Mouse (Mus musculus): ENCODE results near the gene Faah.

DNA sequence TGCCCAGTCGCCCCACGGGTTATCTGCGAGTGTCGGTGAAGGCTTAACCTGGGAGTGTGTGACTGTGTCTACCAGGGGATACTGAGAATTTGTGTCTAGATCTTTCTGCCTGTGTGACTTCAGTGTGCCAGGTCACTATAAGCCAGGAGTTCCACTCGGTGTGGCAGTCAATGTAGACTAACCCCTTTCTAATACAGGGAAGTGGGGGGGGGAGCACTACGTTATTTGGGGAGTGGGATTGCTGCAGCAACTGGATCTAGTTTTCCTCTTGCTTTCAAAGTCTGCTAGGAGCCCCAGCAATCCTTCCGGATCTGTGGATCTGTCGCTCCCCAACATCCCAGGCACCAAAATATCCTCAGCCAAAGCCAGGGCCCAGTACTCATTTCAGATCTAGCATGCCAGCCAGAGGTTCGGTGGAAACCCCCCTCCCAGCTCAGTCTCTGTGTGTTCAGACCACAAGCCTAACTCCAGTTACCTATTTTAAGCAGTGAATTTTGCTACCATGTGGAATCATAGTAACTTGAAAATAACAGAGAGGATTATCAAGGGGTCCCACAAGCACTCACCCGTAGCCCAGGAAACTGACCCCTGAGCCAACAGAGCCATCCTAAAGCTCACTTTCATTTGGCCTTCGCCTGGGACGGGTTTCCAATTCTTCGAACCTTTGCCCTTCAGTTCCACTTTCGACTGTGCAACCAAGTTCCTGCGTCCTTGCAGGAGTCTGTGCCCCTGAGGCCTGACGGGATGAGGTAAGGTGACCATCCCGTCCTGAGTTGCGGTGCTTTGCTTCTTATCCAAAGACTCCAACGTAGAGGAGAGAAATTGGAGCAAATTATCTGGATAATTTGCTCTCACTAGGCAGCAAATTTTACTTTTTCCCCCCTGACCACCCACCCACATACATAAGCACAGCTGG lies 80.4 kb downstream of the Faah start:
- TF ChIP-seq POLR2A (IDR thresholded peaks at IDR 0.05; ENCODE audit: control insufficient read depth, low read depth, low read length) (no peak), CTCF (IDR thresholded peaks at IDR 0.05; ENCODE audit: control insufficient read depth, insufficient read depth, insufficient replicate concordance, low read depth, low read length) (no peak)

All from testis, adult 2 months (tissue).